Mouse (Mus musculus): Measurements from ENCODE around the gene Ppp1r12b. TPM values are rescaled to one million over a fixed set of nuclear protein-coding genes. Genes with fewer than 3 reads are reported as not detected.
A peak's percentile ranks its signal among the peaks of the same experiment; 100 is the strongest.

The Ppp1r12b gene
- total and polyA plus RNA-seq, 3 experiments, result 0.64 to 1.8 (median 1.6) TPM

GRCm38 (mm10) chr1:134987173-134987961, 31.6 kb upstream of the Ppp1r12b start:
- Histone ChIP-seq H3K9ac (ENCODE audit: insufficient read depth, low read depth) (no peak overlapping the region), H3K4me2 (ENCODE audit: insufficient read depth, low read depth, poor library complexity, severe bottlenecking) (no peak overlapping the region), H3K27me3 (replicated peaks) (peaks cover 4% of the 10 kb centered on the region)

GRCm38 (mm10) chr1:134972920-134973319, 17.2 kb upstream of the Ppp1r12b start:
- no peaks in the 10 kb centered on the region for H3K4me1 ChIP-seq (ENCODE audit: control insufficient read depth in 1 of 2, insufficient read depth in 2 of 2)
- no peak overlapping the region for H3K4me2 ChIP-seq (ENCODE audit: insufficient read depth, low read depth, poor library complexity, severe bottlenecking)
- no peak for DNase-seq (ENCODE audit: extremely low read depth)
- no peaks in the 10 kb centered on the region for H3K27me3 ChIP-seq (replicated peaks)
- no peaks in the 10 kb centered on the region for H3K9me3 ChIP-seq (replicated peaks; ENCODE audit: low read length)
- no peaks in the 10 kb centered on the region for H3K79me2 ChIP-seq (replicated peaks; ENCODE audit: control insufficient read depth, extremely low read depth, insufficient read depth, poor library complexity, severe bottlenecking)
- dilution Hi-C loops (cut with MboI; ENCODE audit: extremely low pct_ligation_motif_present, extremely low pct_unique_long_range_greater_than_20kb, low sequenced_read_pairs) (no loop called here), in situ Hi-C loops (cut with MboI; ENCODE audit: low pct_ligation_motif_present, low pct_unique_long_range_greater_than_20kb, low sequenced_read_pairs) (no loop called here)
- TF ChIP-seq MXI1 (IDR thresholded peaks at IDR 0.05; ENCODE audit: low read depth, low read length) (no peak), CTCF (conservative IDR thresholded peaks at IDR 0.05 in 1 of 2, IDR thresholded peaks at IDR 0.05 in 1 of 2; ENCODE audit: low read depth in 2 of 2, low read length in 2 of 2) (peak in 1 of 2 experiments; percentile 33; a peak in 2 of 4 replicates), RAD21 (IDR thresholded peaks at IDR 0.05; ENCODE audit: low read depth, low read length) (peak; percentile 40), PAX5 (IDR thresholded peaks at IDR 0.05; ENCODE audit: low read length) (no peak), MAZ (IDR thresholded peaks at IDR 0.05; ENCODE audit: low read depth, low read length) (no peak), EP300 (IDR thresholded peaks at IDR 0.05; ENCODE audit: low read length) (no peak)
- peaks cover 35 to 77% of the 10 kb centered on the region in 2 experiments for H3K36me3 ChIP-seq (replicated peaks in 1 of 2; ENCODE audit: control insufficient read depth in 1 of 2, insufficient read depth in 1 of 2, low read length in 1 of 2)
- no peak overlapping the region for H3K4me3 ChIP-seq (replicated peaks in 1 of 3; ENCODE audit: low read depth in 2 of 3, low read length in 2 of 3, poor library complexity in 1 of 3)
- H3K27ac ChIP-seq (ENCODE audit: insufficient read depth, low read depth), result no peak overlapping the region
- H3K9ac ChIP-seq (ENCODE audit: insufficient read depth, low read depth), result no peak overlapping the region

More at GRCm38 (mm10) chr1:134987173-134987961, 31.6 kb upstream of the Ppp1r12b start:
- Histone ChIP-seq H3K4me1 (ENCODE audit: control insufficient read depth in 1 of 2, insufficient read depth in 2 of 2) (peaks cover 6 to 24% of the 10 kb centered on the region in 2 experiments), H3K27ac (ENCODE audit: insufficient read depth, low read depth) (no peak overlapping the region), H3K79me2 (replicated peaks; ENCODE audit: control insufficient read depth, extremely low read depth, insufficient read depth, poor library complexity, severe bottlenecking) (no peaks in the 10 kb centered on the region), H3K9me3 (replicated peaks; ENCODE audit: low read length) (no peaks in the 10 kb centered on the region), H3K4me3 (replicated peaks in 1 of 3; ENCODE audit: low read depth in 2 of 3, low read length in 2 of 3, poor library complexity in 1 of 3) (no peak overlapping the region), H3K36me3 (replicated peaks in 1 of 2; ENCODE audit: control insufficient read depth in 1 of 2, insufficient read depth in 1 of 2, low read length in 1 of 2) (no peaks in the 10 kb centered on the region)
- dilution Hi-C loops (cut with MboI; ENCODE audit: extremely low pct_ligation_motif_present, extremely low pct_unique_long_range_greater_than_20kb, low sequenced_read_pairs), result no loop called here
- DNase-seq (ENCODE audit: extremely low read depth), result no peak
- TF ChIP-seq JUN (IDR thresholded peaks at IDR 0.05; ENCODE audit: insufficient read depth, low read depth, low read length) (no peak), NRF1 (IDR thresholded peaks at IDR 0.05; ENCODE audit: low read depth, low read length) (peak; percentile 63), POLR2A (IDR thresholded peaks at IDR 0.05; ENCODE audit: low read depth, low read length) (no peak)
- in situ Hi-C loops (cut with MboI; ENCODE audit: low pct_ligation_motif_present, low pct_unique_long_range_greater_than_20kb, low sequenced_read_pairs), result no loop called here

- Histone ChIP-seq H3K9me3 (replicated peaks; ENCODE audit: low read length) (no peaks in the 10 kb centered on the region), H3K4me1 (ENCODE audit: control insufficient read depth in 1 of 2, insufficient read depth in 2 of 2) (peaks cover 0 to 13% of the 10 kb centered on the region in 2 experiments; a peak in 2 of 4 replicates), H3K79me2 (replicated peaks; ENCODE audit: control insufficient read depth, extremely low read depth, insufficient read depth, poor library complexity, severe bottlenecking) (peaks cover 7% of the 10 kb centered on the region; the same call in 1 of the 2 replicates), H3K27ac (ENCODE audit: insufficient read depth, low read depth) (no peak overlapping the region), H3K9ac (ENCODE audit: insufficient read depth, low read depth) (no peak overlapping the region), H3K4me3 (replicated peaks in 1 of 3; ENCODE audit: low read depth in 2 of 3, low read length in 2 of 3, poor library complexity in 1 of 3) (no peak overlapping the region), H3K4me2 (ENCODE audit: insufficient read depth, low read depth, poor library complexity, severe bottlenecking) (no peak overlapping the region), H3K27me3 (replicated peaks) (peaks cover 7% of the 10 kb centered on the region), H3K36me3 (replicated peaks in 1 of 2; ENCODE audit: control insufficient read depth in 1 of 2, insufficient read depth in 1 of 2, low read length in 1 of 2) (peaks cover 17 to 39% of the 10 kb centered on the region in 2 experiments)
- DNase-seq (ENCODE audit: extremely low read depth), result no peak
- dilution Hi-C loops (cut with MboI; ENCODE audit: extremely low pct_ligation_motif_present, extremely low pct_unique_long_range_greater_than_20kb, low sequenced_read_pairs) (no loop called here), in situ Hi-C loops (cut with MboI; ENCODE audit: low pct_ligation_motif_present, low pct_unique_long_range_greater_than_20kb, low sequenced_read_pairs) (no loop called here)
- no peak for TF ChIP-seq MAZ (IDR thresholded peaks at IDR 0.05; ENCODE audit: low read depth, low read length)
- TF ChIP-seq ZKSCAN1 (IDR thresholded peaks at IDR 0.05; ENCODE audit: borderline replicate concordance, low read depth, low read length), result no peak
- TF ChIP-seq TCF12 (IDR thresholded peaks at IDR 0.05; ENCODE audit: low read depth, low read length), result no peak
- TF ChIP-seq E2F4 (IDR thresholded peaks at IDR 0.05; ENCODE audit: insufficient replicate concordance, low read depth, low read length), result no peak
- TF ChIP-seq KAT2A (IDR thresholded peaks at IDR 0.05; ENCODE audit: insufficient replicate concordance, low read length), result no peak
- no peak for TF ChIP-seq MEF2A (IDR thresholded peaks at IDR 0.05; ENCODE audit: borderline replicate concordance, low read depth, low read length)
- TF ChIP-seq SIN3A (IDR thresholded peaks at IDR 0.05; ENCODE audit: low read length), result no peak
- no peak for TF ChIP-seq ZMIZ1 (IDR thresholded peaks at IDR 0.05; ENCODE audit: low read depth, low read length)
- no peak for TF ChIP-seq MYC (IDR thresholded peaks at IDR 0.05; ENCODE audit: low read depth, low read length)
- TF ChIP-seq TBP (conservative IDR thresholded peaks at IDR 0.05; ENCODE audit: low read depth, low read length), result no peak
- no peak for TF ChIP-seq JUND (conservative IDR thresholded peaks at IDR 0.05; ENCODE audit: low read depth, low read length)
Measured at GRCm38 (mm10) chr1:134965430-134965829, 9.7 kb upstream of the Ppp1r12b start.

Data from CH12.LX (cell line).